Mouse (Mus musculus) cerebellum, adult 9-11 months (tissue): ENCODE data around the gene Slc9a3r1.

Experiments
- DNase-seq: peaks from one replicate; pipeline ENCODE4 v3.0.0; 2022

The Slc9a3r1 gene

GRCm38 (mm10) chr11:115163568-115164150 is 518 bp downstream of the Slc9a3r1 start:
- DNase-seq = no peak

DNA sequence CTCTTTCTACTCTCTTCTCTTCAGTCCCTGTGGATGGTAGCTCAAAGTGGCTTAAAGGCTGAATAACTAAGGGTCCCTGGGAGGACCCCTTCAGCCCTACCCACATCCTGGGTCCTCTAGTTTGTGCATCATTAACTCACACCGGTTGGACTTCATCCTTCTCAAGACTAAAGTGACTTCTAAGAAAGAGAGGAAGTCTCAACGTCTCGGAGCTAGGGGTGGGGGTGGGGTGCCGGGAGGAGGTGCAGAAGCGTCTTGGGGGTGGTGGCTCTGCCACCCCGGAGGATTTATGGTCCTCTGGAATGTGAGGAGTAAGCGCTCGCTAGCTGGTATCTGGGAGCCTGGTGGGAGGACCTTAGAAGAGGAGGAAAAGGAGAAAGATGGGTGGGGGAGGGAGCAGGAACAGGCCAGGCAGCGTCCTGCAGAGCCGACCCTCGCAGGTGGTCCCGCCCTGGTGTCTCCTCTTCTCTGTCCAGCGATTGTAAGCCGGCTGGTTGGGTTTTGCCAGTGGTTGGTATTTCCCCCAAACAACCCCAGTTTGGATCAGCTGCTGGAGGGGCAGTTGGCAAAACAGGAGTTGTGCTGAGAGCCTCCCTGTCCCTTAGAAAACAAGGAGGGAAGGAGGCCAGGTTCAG is 1.3 kb downstream of the Slc9a3r1 start:
- DNase-seq = peak; percentile 57

GRCm38 (mm10) chr11:115164976-115165374 is 1.8 kb downstream of the Slc9a3r1 start:
- DNase-seq = peak; percentile 83

DNA sequence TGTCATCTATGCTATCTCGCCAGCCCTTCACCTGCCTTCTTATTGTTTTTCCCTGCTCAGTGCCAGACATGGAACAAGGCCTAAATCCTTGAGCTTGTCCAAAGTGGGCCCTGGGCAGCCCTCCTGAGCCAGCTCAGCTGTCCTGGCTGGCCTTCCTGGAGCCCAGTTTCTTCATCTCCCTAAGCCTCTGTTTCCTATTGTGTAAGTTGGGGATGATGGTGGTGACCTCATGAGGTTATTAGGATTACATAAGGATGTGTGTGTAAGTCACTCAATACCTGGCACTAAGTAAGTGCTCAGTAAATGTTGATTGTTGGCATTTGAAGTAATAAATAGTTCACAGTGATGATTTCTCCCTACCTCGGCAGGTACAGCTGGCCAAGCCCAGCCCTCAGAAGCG is 3.6 kb downstream of the Slc9a3r1 start:
- DNase-seq = no peak

DNA sequence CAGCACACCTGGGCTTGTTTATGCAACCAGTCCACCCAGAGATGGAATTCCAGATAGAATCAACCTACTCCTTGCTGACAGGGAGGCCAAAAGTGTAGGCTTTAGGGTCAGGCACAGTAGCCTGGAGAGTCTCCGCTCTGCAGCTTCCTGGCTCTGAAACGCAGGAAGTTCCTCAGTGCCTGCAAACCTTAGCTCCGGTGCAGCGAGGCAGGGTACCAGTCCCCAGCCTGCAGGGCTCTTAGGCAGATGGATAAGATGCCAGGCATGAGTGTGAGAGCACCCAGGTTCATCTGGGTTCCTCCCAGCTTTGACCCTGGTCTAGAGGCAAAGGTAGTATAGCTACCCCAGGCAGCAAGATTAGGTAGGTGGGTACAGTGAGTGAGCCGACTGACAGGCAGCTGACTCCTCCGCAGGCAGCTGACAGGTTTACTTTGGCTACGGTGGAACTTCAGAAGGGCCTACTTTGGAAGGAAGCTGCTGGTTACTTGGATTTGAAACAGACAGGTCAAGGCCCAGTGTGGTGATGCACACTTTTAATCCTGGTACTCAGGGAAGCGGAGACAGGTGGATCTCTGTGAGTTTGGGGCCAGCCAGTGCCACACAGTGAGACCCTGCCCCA is 4.6 kb downstream of the Slc9a3r1 start:
- DNase-seq = no peak

DNA sequence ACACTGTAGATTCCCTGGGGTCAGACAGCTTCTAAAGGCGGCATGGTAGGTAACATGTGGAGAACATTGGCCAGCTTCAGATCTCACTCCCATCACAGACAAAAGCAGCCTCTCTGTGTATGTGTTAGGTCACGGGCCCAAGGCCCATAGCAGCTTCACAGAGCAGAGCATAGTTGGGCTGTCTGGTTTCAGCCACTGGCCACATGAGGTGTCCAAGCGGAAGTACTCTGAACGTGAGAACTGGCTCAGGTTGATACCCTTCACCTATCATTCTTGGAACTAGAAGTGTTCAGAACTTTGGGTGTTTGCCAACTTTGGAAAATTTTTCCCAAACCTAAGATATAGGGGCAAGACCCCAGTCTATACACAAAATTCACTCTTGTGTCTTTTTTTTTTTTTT is 6.3 kb downstream of the Slc9a3r1 start:
- no peak for DNase-seq

DNA sequence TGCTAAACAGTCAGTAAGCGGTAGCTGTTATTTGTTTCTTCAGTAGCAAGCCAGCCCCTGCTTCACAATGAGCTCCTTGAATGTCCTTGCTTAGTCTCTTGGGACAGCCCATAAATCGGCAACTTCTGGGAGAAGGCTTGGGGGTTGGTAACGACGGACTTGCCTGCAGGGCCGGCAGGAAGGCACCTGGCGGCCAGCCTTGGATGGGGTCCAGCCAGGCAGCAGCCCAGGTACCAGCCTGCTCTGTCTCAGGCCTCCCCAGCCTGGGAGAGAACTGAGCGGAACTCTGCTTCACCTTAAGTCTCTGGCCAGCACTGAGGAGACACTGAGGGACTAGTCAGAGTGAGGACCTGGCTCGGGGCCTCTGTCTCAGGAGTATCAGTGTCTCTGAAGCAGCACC is 8.0 kb downstream of the Slc9a3r1 start:
- peak; percentile 78 for DNase-seq

DNA sequence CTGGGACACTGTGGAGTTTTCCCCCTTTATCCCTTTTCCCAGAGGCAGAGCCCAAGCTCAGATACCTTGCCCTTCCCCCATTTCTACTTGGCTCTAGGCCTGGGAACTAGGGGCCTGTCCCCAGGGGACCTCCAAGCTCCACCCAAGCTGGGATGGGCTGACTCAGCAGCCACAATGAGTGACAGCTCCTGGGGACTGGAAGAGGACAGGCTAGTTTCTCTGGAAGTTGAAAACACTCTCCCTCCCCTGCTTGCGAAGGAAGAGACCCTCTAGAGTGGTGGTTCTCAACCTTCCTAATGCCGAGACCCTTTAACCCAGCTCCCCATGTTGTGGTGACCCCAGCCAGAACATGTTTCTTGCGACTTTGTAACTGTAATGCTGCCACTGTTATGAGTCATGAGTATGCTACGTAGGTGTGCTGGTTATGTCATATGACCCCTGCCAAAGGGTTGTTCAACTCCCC is 9.7 kb downstream of the Slc9a3r1 start:
- DNase-seq = no peak

- DNase-seq = no peak
These were observed 10.6 kb downstream of the Slc9a3r1 start for GRCm38 (mm10) chr11:115173549-115174339.

GRCm38 (mm10) chr11:115176399-115177190 is 13.5 kb downstream of the Slc9a3r1 start:
- no peak for DNase-seq

DNA sequence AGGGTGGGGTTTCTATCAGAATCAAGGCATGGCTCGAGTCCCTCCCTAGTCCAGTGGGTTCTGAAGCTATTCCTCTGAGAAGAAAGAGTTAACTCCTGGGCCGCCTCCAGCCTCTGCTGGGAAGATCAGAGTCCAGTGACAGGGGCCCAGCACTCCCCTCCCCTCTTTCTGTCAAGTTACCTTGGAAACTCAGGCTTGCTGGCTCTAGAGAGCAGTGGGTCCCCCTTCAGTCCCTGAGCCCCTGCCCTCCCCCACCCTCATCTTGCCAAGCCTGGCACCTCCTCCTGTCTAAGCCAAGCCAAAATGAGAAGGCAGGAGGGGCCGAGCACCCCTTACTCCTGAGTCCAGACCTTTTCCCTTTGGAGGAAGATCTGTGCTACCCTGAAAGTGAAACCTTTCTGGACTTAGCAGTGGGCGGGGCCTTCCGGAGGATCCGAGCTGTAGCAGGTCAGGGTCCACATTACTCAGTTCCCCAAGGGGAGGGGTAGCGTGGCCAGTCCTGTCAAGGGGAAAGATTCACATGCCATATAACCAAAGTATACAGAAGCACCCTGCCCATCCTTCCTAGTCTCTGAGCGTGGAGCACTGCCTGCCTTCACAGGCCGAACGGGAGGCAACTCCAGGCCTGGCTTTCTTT is 14.5 kb downstream of the Slc9a3r1 start:
- DNase-seq = no peak

DNA sequence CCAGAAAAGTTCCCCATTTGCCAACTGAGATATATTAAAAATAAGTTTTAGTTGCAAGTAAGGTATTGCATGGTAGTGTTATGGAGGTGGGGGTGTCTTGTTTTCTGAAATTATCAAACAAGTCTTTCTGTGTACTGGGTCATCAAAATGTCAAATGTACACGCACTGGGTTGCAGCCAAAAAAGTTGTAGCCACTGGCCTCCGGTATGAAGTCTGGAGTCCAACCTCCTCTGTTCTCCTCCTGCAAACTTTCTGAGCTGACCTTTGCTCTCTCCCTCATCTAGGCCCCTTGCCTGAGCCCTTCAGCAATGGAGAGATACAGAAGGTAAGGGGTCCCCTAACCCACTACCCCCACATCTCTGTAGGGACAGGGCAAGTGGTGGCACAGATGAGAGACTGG is 15.6 kb downstream of the Slc9a3r1 start:
- DNase-seq = no peak

GRCm38 (mm10) chr11:115179191-115179590 is 16.1 kb downstream of the Slc9a3r1 start:
- no peak for DNase-seq

DNA sequence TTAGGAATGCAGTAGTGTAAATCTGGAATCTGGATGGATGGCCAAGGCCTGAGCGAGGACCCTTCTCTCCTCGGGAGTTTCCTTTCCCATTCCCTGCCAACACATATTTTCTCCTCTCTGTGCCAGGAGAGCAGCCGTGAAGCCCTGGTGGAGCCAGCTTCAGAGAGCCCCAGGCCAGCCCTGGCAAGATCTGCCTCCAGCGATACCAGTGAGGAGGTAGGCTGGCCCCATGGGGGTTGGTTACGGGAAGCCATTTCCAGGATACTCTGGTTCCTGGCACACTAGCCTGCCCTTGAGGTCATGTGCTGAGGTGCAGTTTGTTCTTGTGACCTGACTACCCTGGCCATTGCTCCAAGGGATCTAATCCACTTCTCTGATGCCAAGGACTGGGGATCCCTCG is 16.7 kb downstream of the Slc9a3r1 start:
- DNase-seq = no peak

DNA sequence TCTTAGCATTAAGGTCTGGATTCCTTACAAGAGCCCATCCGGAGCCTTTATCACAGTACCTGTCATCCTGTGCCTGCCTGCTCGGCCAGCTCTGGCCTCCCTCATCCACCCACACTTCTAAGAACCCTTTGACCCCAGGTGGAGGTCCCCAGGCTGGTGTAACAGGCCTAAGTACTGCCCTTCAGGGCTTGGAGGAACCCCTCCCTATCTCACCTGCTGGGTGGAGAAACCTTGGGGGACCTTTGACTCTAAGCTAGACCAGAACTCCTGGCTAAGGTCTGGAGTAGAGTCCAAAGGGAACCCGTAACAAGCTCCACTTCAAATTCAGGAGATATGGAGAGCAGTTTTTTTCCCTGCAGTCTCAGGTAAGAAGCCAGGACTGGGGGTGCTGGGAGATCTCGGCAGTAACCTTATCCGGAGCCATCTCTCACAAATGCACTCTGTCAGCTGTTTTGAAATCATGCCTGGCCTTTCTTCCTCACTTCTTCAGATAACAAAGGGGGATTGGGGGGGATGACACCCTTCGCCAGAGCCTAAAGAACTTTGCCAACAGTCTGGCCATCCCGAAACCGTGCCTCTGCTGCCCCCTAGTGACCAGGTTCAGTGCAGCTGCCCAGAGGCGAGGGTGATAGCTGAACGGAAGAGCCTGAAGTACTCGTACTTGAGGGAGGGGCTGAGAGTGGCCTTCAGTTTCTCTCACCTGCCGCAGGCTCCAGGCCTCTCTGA is 18.9 kb downstream of the Slc9a3r1 start:
- peak; percentile 81 for DNase-seq

- DNase-seq = no peak
These were observed 21.8 kb downstream of the Slc9a3r1 start for GRCm38 (mm10) chr11:115184973-115185372.

- DNase-seq = peak; percentile 99
These were observed 24.1 kb downstream of the Slc9a3r1 start, which contains the start of gene Tmem104 for GRCm38 (mm10) chr11:115187224-115187639. Gene Tmem104, plus strand, starts transcription at chr11:115187487.

DNA sequence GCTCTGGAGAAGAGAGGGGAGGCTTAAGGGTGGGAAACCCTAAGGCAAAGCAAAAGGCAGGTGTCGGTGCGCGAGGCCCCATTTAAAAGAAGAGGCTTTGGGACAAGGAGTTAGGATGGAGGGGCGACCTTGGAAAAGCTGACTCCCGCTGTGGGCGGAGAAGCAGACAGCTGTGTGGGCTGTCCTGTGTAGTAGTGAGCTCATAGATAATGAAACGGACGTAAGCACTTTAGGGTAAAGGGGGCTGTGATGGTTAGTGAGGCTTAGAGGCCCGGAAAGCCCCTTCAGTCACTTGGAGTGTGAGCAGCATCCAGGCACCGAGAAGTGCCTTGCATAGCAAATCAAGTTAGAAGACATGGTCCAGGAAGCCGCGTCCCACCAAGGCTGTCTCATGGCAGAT is 24.6 kb downstream of the Slc9a3r1 start, which contains the start of gene Nat9:
Nat9 (minus strand) TSS at position 167 of the 400 bp plus-strand sequence.
- no peak for DNase-seq

- DNase-seq = no peak
These were observed 25.5 kb downstream of the Slc9a3r1 start for GRCm38 (mm10) chr11:115188539-115189231.

- DNase-seq = no peak
These were observed 26.2 kb downstream of the Slc9a3r1 start for GRCm38 (mm10) chr11:115189304-115189703.

- DNase-seq = no peak
These were observed 29.0 kb downstream of the Slc9a3r1 start for GRCm38 (mm10) chr11:115192180-115192579.
